Mouse (Mus musculus): Measurements from ENCODE around the gene Rplp2. TPM values are rescaled to one million over a fixed set of nuclear protein-coding genes. Genes with fewer than 3 reads are reported as not detected.
A peak's percentile ranks its signal among the peaks of the same experiment; 100 is the strongest.

The Rplp2 gene
- polyA plus RNA-seq, 1 experiment from 2014 or later: 1,266 TPM

- H3K4me3 ChIP-seq (ENCODE audit: low read length): peak overlapping the region; percentile 54
- peak overlapping the region; percentile 79 for H3K4me2 ChIP-seq (ENCODE audit: low read depth, low read length)
- no peak for ATAC-seq (ENCODE audit: low read depth)
- no peaks in the 10 kb centered on the region for H3K9me3 ChIP-seq (ENCODE audit: control insufficient read depth, low read length)
- peak overlapping the region; percentile 74 for H3K9ac ChIP-seq (ENCODE audit: low read length)
- WGBS: 11% methylated on average over 5 of the region's 5 CpGs
- peaks cover 38% of the 10 kb centered on the region for H3K27me3 ChIP-seq (ENCODE audit: control insufficient read depth, insufficient read depth, low read depth, low read length)
- peaks cover 52% of the 10 kb centered on the region for H3K4me1 ChIP-seq (replicated peaks; ENCODE audit: control insufficient read depth, insufficient read depth, low read length)
- peak overlapping the region; percentile 44; the same call in 1 of the 2 replicates for H3K27ac ChIP-seq (ENCODE audit: low read length)
- 0 out of 2 replicates have a peak, but pooled peaks cover 6% of the 10 kb centered on the region for H3K36me3 ChIP-seq (ENCODE audit: control insufficient read depth, insufficient read depth, low read length)
Measured at GRCm38 (mm10) chr7:141462333-141462821, 15.2 kb downstream of the Rplp2 start.

- H3K4me3 ChIP-seq (ENCODE audit: low read length): peak overlapping the region; percentile 27
- H3K9ac ChIP-seq (ENCODE audit: low read length): peak overlapping the region; percentile 56
- peak overlapping the region; percentile 75 for H3K27ac ChIP-seq (ENCODE audit: low read length)
- no peaks in the 10 kb centered on the region for H3K9me3 ChIP-seq (ENCODE audit: control insufficient read depth, low read length)
- 0 out of 2 replicates have a peak, but pooled peaks cover 2% of the 10 kb centered on the region for H3K36me3 ChIP-seq (ENCODE audit: control insufficient read depth, insufficient read depth, low read length)
- WGBS: 36% methylated on average over 12 of the region's 12 CpGs
- H3K4me1 ChIP-seq (replicated peaks; ENCODE audit: control insufficient read depth, insufficient read depth, low read length): peaks cover 62% of the 10 kb centered on the region
- peak overlapping the region; percentile 46 for H3K4me2 ChIP-seq (ENCODE audit: low read depth, low read length)
- no peak for ATAC-seq (ENCODE audit: low read depth)
- peaks cover 38% of the 10 kb centered on the region for H3K27me3 ChIP-seq (ENCODE audit: control insufficient read depth, insufficient read depth, low read depth, low read length)
Measured at GRCm38 (mm10) chr7:141463824-141464602, 16.8 kb downstream of the Rplp2 start.

GRCm38 (mm10) chr7:141464603-141465201, 17.5 kb downstream of the Rplp2 start:
- no peak for ATAC-seq (ENCODE audit: low read depth)
- no peak overlapping the region for H3K27ac ChIP-seq (ENCODE audit: low read length)

GRCm38 (mm10) chr7:141465388-141466044, 18.3 kb downstream of the Rplp2 start:
- Histone ChIP-seq H3K27ac (ENCODE audit: low read length) (no peak overlapping the region), H3K4me3 (ENCODE audit: low read length) (no peak overlapping the region), H3K9ac (ENCODE audit: low read length) (peak overlapping the region; percentile 32; the same call in 1 of the 2 replicates), H3K27me3 (ENCODE audit: control insufficient read depth, insufficient read depth, low read depth, low read length) (peaks cover 38% of the 10 kb centered on the region), H3K4me1 (replicated peaks; ENCODE audit: control insufficient read depth, insufficient read depth, low read length) (peaks cover 65% of the 10 kb centered on the region), H3K4me2 (ENCODE audit: low read depth, low read length) (peak overlapping the region; percentile 46; the same call in 1 of the 2 replicates), H3K36me3 (ENCODE audit: control insufficient read depth, insufficient read depth, low read length) (peaks cover 8% of the 10 kb centered on the region), H3K9me3 (ENCODE audit: control insufficient read depth, low read length) (no peaks in the 10 kb centered on the region)
- ATAC-seq (ENCODE audit: low read depth): no peak
- 39% methylated on average over 8 of the region's 10 CpGs for WGBS

More at GRCm38 (mm10) chr7:141464603-141465201, 17.5 kb downstream of the Rplp2 start:
- peaks cover 69% of the 10 kb centered on the region for H3K4me1 ChIP-seq (replicated peaks; ENCODE audit: control insufficient read depth, insufficient read depth, low read length)
- WGBS: 8% methylated on average over 38 of the region's 38 CpGs
- peak overlapping the region; percentile 46 for H3K4me2 ChIP-seq (ENCODE audit: low read depth, low read length)
- peak overlapping the region; percentile 56 for H3K9ac ChIP-seq (ENCODE audit: low read length)
- peaks cover under 1% of the 10 kb centered on the region; the same call in 1 of the 2 replicates for H3K36me3 ChIP-seq (ENCODE audit: control insufficient read depth, insufficient read depth, low read length)
- peak overlapping the region; percentile 27 for H3K4me3 ChIP-seq (ENCODE audit: low read length)
- no peaks in the 10 kb centered on the region for H3K9me3 ChIP-seq (ENCODE audit: control insufficient read depth, low read length)
- H3K27me3 ChIP-seq (ENCODE audit: control insufficient read depth, insufficient read depth, low read depth, low read length): peaks cover 38% of the 10 kb centered on the region

- Histone ChIP-seq H3K4me2 (ENCODE audit: low read depth, low read length) (no peak overlapping the region), H3K4me3 (ENCODE audit: low read length) (no peak overlapping the region), H3K27ac (ENCODE audit: low read length) (no peak overlapping the region), H3K27me3 (ENCODE audit: control insufficient read depth, insufficient read depth, low read depth, low read length) (peaks cover 33% of the 10 kb centered on the region), H3K9ac (ENCODE audit: low read length) (no peak overlapping the region), H3K4me1 (replicated peaks; ENCODE audit: control insufficient read depth, insufficient read depth, low read length) (peaks cover 60% of the 10 kb centered on the region), H3K36me3 (ENCODE audit: control insufficient read depth, insufficient read depth, low read length) (peaks cover 13% of the 10 kb centered on the region), H3K9me3 (ENCODE audit: control insufficient read depth, low read length) (no peaks in the 10 kb centered on the region)
- 64% methylated on average over 7 of the region's 7 CpGs for WGBS
- no peak for ATAC-seq (ENCODE audit: low read depth)
Measured at GRCm38 (mm10) chr7:141466045-141466394, 18.9 kb downstream of the Rplp2 start.

- H3K9me3 ChIP-seq (ENCODE audit: control insufficient read depth, low read length): no peaks in the 10 kb centered on the region
- WGBS: 57% methylated on average over 10 of the region's 10 CpGs
- H3K4me2 ChIP-seq (ENCODE audit: low read depth, low read length): peak overlapping the region; percentile 90
- peaks cover 19% of the 10 kb centered on the region for H3K36me3 ChIP-seq (ENCODE audit: control insufficient read depth, insufficient read depth, low read length)
- H3K4me1 ChIP-seq (replicated peaks; ENCODE audit: control insufficient read depth, insufficient read depth, low read length): peaks cover 54% of the 10 kb centered on the region
- peak overlapping the region; percentile 83 for H3K4me3 ChIP-seq (ENCODE audit: low read length)
- peaks cover 30% of the 10 kb centered on the region for H3K27me3 ChIP-seq (ENCODE audit: control insufficient read depth, insufficient read depth, low read depth, low read length)
- H3K27ac ChIP-seq (ENCODE audit: low read length): peak overlapping the region; percentile 37; the same call in 1 of the 2 replicates
- ATAC-seq (ENCODE audit: low read depth): no peak
- peak overlapping the region; percentile 90 for H3K9ac ChIP-seq (ENCODE audit: low read length)
Measured at GRCm38 (mm10) chr7:141466607-141467148, 19.5 kb downstream of the Rplp2 start.

- Histone ChIP-seq H3K9ac (ENCODE audit: low read length) (peak within 1 kb of the TSS; percentile 90), H3K27me3 (ENCODE audit: control insufficient read depth, insufficient read depth, low read depth, low read length) (peaks cover 23% of the 10 kb centered on the region), H3K9me3 (ENCODE audit: control insufficient read depth, low read length) (no peaks in the 10 kb centered on the region), H3K36me3 (ENCODE audit: control insufficient read depth, insufficient read depth, low read length) (peaks cover 24% of the 10 kb centered on the region), H3K4me3 (ENCODE audit: low read length) (peak within 1 kb of the TSS; percentile 83), H3K4me2 (ENCODE audit: low read depth, low read length) (peak within 1 kb of the TSS; percentile 90), H3K27ac (ENCODE audit: low read length) (peak within 1 kb of the TSS; percentile 81), H3K4me1 (replicated peaks; ENCODE audit: control insufficient read depth, insufficient read depth, low read length) (peaks cover 46% of the 10 kb centered on the region)
- under 1% methylated on average over 52 of the region's 52 CpGs for WGBS
- peak; percentile 86 for ATAC-seq (ENCODE audit: low read depth)
Measured at GRCm38 (mm10) chr7:141467230-141468030, 20.3 kb downstream of the Rplp2 start, which contains the start of gene Cd151. Cd151 (plus strand) TSS chr7:141467392.

- H3K4me3 ChIP-seq (ENCODE audit: low read length): peak overlapping the region; percentile 83
- peaks cover 26% of the 10 kb centered on the region for H3K36me3 ChIP-seq (ENCODE audit: control insufficient read depth, insufficient read depth, low read length)
- H3K4me1 ChIP-seq (replicated peaks; ENCODE audit: control insufficient read depth, insufficient read depth, low read length): peaks cover 44% of the 10 kb centered on the region
- WGBS: 9% methylated on average over 5 of the region's 5 CpGs
- peak overlapping the region; percentile 81 for H3K27ac ChIP-seq (ENCODE audit: low read length)
- peak; percentile 8; the same call in 1 of the 2 replicates for ATAC-seq (ENCODE audit: low read depth)
- H3K9ac ChIP-seq (ENCODE audit: low read length): peak overlapping the region; percentile 90
- H3K27me3 ChIP-seq (ENCODE audit: control insufficient read depth, insufficient read depth, low read depth, low read length): peaks cover 21% of the 10 kb centered on the region
- H3K9me3 ChIP-seq (ENCODE audit: control insufficient read depth, low read length): no peaks in the 10 kb centered on the region
- peak overlapping the region; percentile 90 for H3K4me2 ChIP-seq (ENCODE audit: low read depth, low read length)
Measured at GRCm38 (mm10) chr7:141468164-141468521, 21.0 kb downstream of the Rplp2 start.
